Mouse (Mus musculus): ENCODE data around the gene Dusp13. TPM values are rescaled to one million over a fixed set of nuclear protein-coding genes. Genes with fewer than 3 reads are reported as not detected.

Gene Dusp13
- polyA plus RNA-seq (2015; fragmentation: Nextera tagmentation; extraction: Ambion mirVana): not detected in 2 replicates

- ATAC-seq (ENCODE audit: borderline replicate concordance, extremely low read depth, low FRiP score, low TSS enrichment): peak; percentile 73
- H3K36me3 ChIP-seq: no peaks in the 10 kb centered on the region
- peak within 1 kb of the TSS; percentile 100 for H3K4me3 ChIP-seq
- peaks cover 22% of the 10 kb centered on the region for H3K4me1 ChIP-seq
- H3K27ac ChIP-seq: peak within 1 kb of the TSS; percentile 84
- H3K9ac ChIP-seq: peak within 1 kb of the TSS; percentile 90
- peak within 1 kb of the TSS; percentile 87 for H3K4me2 ChIP-seq
- no peaks in the 10 kb centered on the region for H3K27me3 ChIP-seq
- under 1% methylated on average over 26 of the region's 26 CpGs for WGBS
- H3K9me3 ChIP-seq: no peaks in the 10 kb centered on the region
Observed at GRCm38 (mm10) chr14:21750881-21751542, at the start of gene Dusp13. Gene Dusp13, minus strand, starts transcription at chr14:21751181.

- 91% methylated on average over 4 of the region's 4 CpGs for WGBS
- ATAC-seq (ENCODE audit: borderline replicate concordance, extremely low read depth, low FRiP score, low TSS enrichment): no peak
- H3K36me3 ChIP-seq: peaks cover 7% of the 10 kb centered on the region; the same call in 1 of the 2 replicates
- H3K4me3 ChIP-seq: no peak overlapping the region
- H3K4me1 ChIP-seq: no peaks in the 10 kb centered on the region
- no peak overlapping the region for H3K27ac ChIP-seq
- H3K9me3 ChIP-seq: no peaks in the 10 kb centered on the region
- H3K27me3 ChIP-seq: no peaks in the 10 kb centered on the region
- H3K4me2 ChIP-seq: no peak overlapping the region
- H3K9ac ChIP-seq: no peak overlapping the region
Observed at GRCm38 (mm10) chr14:21800641-21801040, 49.7 kb upstream of the Dusp13 start.

GRCm38 (mm10) chr14:21792250-21792649 is 41.3 kb upstream of the Dusp13 start:
- ATAC-seq (ENCODE audit: borderline replicate concordance, extremely low read depth, low FRiP score, low TSS enrichment): no peak
- Histone ChIP-seq H3K9ac (no peak overlapping the region), H3K4me2 (no peak overlapping the region), H3K27me3 (no peaks in the 10 kb centered on the region), H3K36me3 (peaks cover 14% of the 10 kb centered on the region; the same call in 1 of the 2 replicates), H3K4me3 (no peak overlapping the region), H3K9me3 (no peaks in the 10 kb centered on the region), H3K27ac (no peak overlapping the region), H3K4me1 (0 out of 2 replicates have a peak, but pooled peaks cover 4% of the 10 kb centered on the region)
- 90% methylated on average over 6 of the region's 6 CpGs for WGBS

GRCm38 (mm10) chr14:21791722-21792121 is 40.7 kb upstream of the Dusp13 start:
- 89% methylated on average over 4 of the region's 4 CpGs for WGBS

GRCm38 (mm10) chr14:21790585-21791251 is 39.7 kb upstream of the Dusp13 start:
- Histone ChIP-seq H3K4me1 (0 out of 2 replicates have a peak, but pooled peaks cover 4% of the 10 kb centered on the region), H3K36me3 (peaks cover 18% of the 10 kb centered on the region), H3K4me3 (no peak overlapping the region), H3K9me3 (no peaks in the 10 kb centered on the region), H3K9ac (no peak overlapping the region), H3K27ac (no peak overlapping the region), H3K4me2 (no peak overlapping the region), H3K27me3 (no peaks in the 10 kb centered on the region)
- no peak for ATAC-seq (ENCODE audit: borderline replicate concordance, extremely low read depth, low FRiP score, low TSS enrichment)
- 81% methylated on average over 9 of the region's 9 CpGs for WGBS

More at GRCm38 (mm10) chr14:21791722-21792121, 40.7 kb upstream of the Dusp13 start:
- H3K9ac ChIP-seq: no peak overlapping the region
- no peak overlapping the region for H3K4me3 ChIP-seq
- H3K36me3 ChIP-seq: peaks cover 14% of the 10 kb centered on the region
- no peak overlapping the region for H3K4me2 ChIP-seq
- ATAC-seq (ENCODE audit: borderline replicate concordance, extremely low read depth, low FRiP score, low TSS enrichment): no peak
- H3K9me3 ChIP-seq: no peaks in the 10 kb centered on the region
- no peak overlapping the region for H3K27ac ChIP-seq
- no peaks in the 10 kb centered on the region for H3K27me3 ChIP-seq
- 0 out of 2 replicates have a peak, but pooled peaks cover 4% of the 10 kb centered on the region for H3K4me1 ChIP-seq

- Histone ChIP-seq H3K4me3 (no peak overlapping the region), H3K27me3 (no peaks in the 10 kb centered on the region), H3K9ac (no peak overlapping the region), H3K9me3 (no peaks in the 10 kb centered on the region), H3K4me1 (no peaks in the 10 kb centered on the region), H3K4me2 (no peak overlapping the region), H3K36me3 (peaks cover 15% of the 10 kb centered on the region), H3K27ac (no peak overlapping the region)
- WGBS: 89% methylated on average over 5 of the region's 5 CpGs
- ATAC-seq (ENCODE audit: borderline replicate concordance, extremely low read depth, low FRiP score, low TSS enrichment): no peak
Observed at GRCm38 (mm10) chr14:21788121-21788520, 37.1 kb upstream of the Dusp13 start.

GRCm38 (mm10) chr14:21787374-21787773 is 36.4 kb upstream of the Dusp13 start:
- H3K9me3 ChIP-seq: no peaks in the 10 kb centered on the region
- ATAC-seq (ENCODE audit: borderline replicate concordance, extremely low read depth, low FRiP score, low TSS enrichment): no peak

GRCm38 (mm10) chr14:21786500-21786899 is 35.5 kb upstream of the Dusp13 start:
- WGBS: 90% methylated on average over 4 of the region's 4 CpGs

More at GRCm38 (mm10) chr14:21787374-21787773, 36.4 kb upstream of the Dusp13 start:
- H3K27ac ChIP-seq: no peak overlapping the region
- H3K36me3 ChIP-seq: peaks cover 9% of the 10 kb centered on the region
- H3K9ac ChIP-seq: no peak overlapping the region
- no peak overlapping the region for H3K4me3 ChIP-seq
- H3K27me3 ChIP-seq: no peaks in the 10 kb centered on the region
- H3K4me2 ChIP-seq: no peak overlapping the region
- no peaks in the 10 kb centered on the region for H3K4me1 ChIP-seq
- 87% methylated on average over 3 of the region's 3 CpGs for WGBS

GRCm38 (mm10) chr14:21776201-21776600 is 25.2 kb upstream of the Dusp13 start:
- ATAC-seq (ENCODE audit: borderline replicate concordance, extremely low read depth, low FRiP score, low TSS enrichment): no peak
- WGBS: 94% methylated on average over 4 of the region's 4 CpGs
- H3K9me3 ChIP-seq: no peaks in the 10 kb centered on the region

More at GRCm38 (mm10) chr14:21786500-21786899, 35.5 kb upstream of the Dusp13 start:
- Histone ChIP-seq H3K9me3 (no peaks in the 10 kb centered on the region), H3K4me1 (no peaks in the 10 kb centered on the region), H3K27me3 (no peaks in the 10 kb centered on the region), H3K4me3 (no peak overlapping the region), H3K36me3 (peaks cover 6% of the 10 kb centered on the region; the same call in 1 of the 2 replicates), H3K4me2 (no peak overlapping the region), H3K27ac (no peak overlapping the region), H3K9ac (no peak overlapping the region)
- ATAC-seq (ENCODE audit: borderline replicate concordance, extremely low read depth, low FRiP score, low TSS enrichment): no peak

GRCm38 (mm10) chr14:21773946-21774345 is 23.0 kb upstream of the Dusp13 start:
- Histone ChIP-seq H3K36me3 (peaks cover 14% of the 10 kb centered on the region), H3K27ac (no peak overlapping the region), H3K4me3 (no peak overlapping the region), H3K9me3 (no peaks in the 10 kb centered on the region), H3K27me3 (no peaks in the 10 kb centered on the region), H3K4me2 (no peak overlapping the region), H3K4me1 (no peaks in the 10 kb centered on the region), H3K9ac (no peak overlapping the region)
- no peak for ATAC-seq (ENCODE audit: borderline replicate concordance, extremely low read depth, low FRiP score, low TSS enrichment)
- WGBS: 58% methylated on average over 2 of the region's 2 CpGs

More at GRCm38 (mm10) chr14:21776201-21776600, 25.2 kb upstream of the Dusp13 start:
- Histone ChIP-seq H3K27me3 (no peaks in the 10 kb centered on the region), H3K27ac (no peak overlapping the region), H3K4me2 (no peak overlapping the region), H3K9ac (no peak overlapping the region), H3K4me3 (no peak overlapping the region), H3K36me3 (peaks cover 22% of the 10 kb centered on the region), H3K4me1 (no peaks in the 10 kb centered on the region)

GRCm38 (mm10) chr14:21772506-21773281 is 21.7 kb upstream of the Dusp13 start:
- no peak overlapping the region for H3K9ac ChIP-seq
- no peak overlapping the region for H3K4me2 ChIP-seq
- WGBS: 85% methylated on average over 11 of the region's 11 CpGs

More at GRCm38 (mm10) chr14:21772506-21773281, 21.7 kb upstream of the Dusp13 start:
- Histone ChIP-seq H3K36me3 (peaks cover 9% of the 10 kb centered on the region; the same call in 1 of the 2 replicates), H3K27me3 (no peaks in the 10 kb centered on the region), H3K4me1 (0 out of 2 replicates have a peak, but pooled peaks cover 4% of the 10 kb centered on the region), H3K27ac (no peak overlapping the region), H3K9me3 (no peaks in the 10 kb centered on the region), H3K4me3 (no peak overlapping the region)
- no peak for ATAC-seq (ENCODE audit: borderline replicate concordance, extremely low read depth, low FRiP score, low TSS enrichment)

All from lung, embryonic 15.5 days (tissue).